Mouse (Mus musculus) kidney, postnatal 14 days (tissue): ENCODE data around the gene Pramef8.
"Not testable (repeated sequence)": the region's sequence is repeated elsewhere in the genome, so short reads cannot be mapped to it uniquely, and the experiment has no call there.

Experiments used
- DNase-seq: peaks from one replicate; pipeline ENCODE4 v3.0.0; 2022; ENCODE audit warnings: mixed read lengths

Gene Pramef8

GRCm38 (mm10) chr4:143412219-143413092 is at the start of gene Pramef8:
TSS of gene Pramef8 (plus strand) at chr4:143412426.
- DNase-seq: peak; percentile 93

- no peak for DNase-seq
These were observed 45.7 kb upstream of the Pramef8 start for GRCm38 (mm10) chr4:143366415-143367041.

- DNase-seq: no peak
These were observed 32.7 kb upstream of the Pramef8 start for GRCm38 (mm10) chr4:143379480-143379879.

GRCm38 (mm10) chr4:143379931-143380715 is 32.1 kb upstream of the Pramef8 start:
- no peak for DNase-seq

GRCm38 (mm10) chr4:143380716-143381004 is 31.6 kb upstream of the Pramef8 start:
- peak; percentile 28 for DNase-seq

- no peak for DNase-seq
These were observed 30.1 kb upstream of the Pramef8 start for GRCm38 (mm10) chr4:143382163-143382562.

DNA sequence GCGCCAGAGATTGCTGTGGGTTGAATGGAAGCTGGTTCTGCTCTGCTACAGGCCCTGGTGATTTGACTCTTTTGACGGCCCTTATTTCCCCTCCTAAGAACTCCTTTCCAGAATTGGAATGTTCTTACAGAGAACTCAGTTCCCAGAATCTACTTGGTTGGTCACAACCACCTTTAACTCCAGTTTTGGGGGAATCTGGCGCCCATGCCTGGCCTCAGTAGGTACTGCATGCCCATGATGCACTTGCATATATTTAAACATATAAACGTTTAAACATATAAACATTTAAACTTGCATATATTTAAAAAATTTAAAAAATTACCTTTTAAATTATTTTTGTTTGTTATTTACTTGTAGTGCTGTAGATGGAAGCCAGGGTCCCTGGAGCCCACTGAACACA is 28.6 kb upstream of the Pramef8 start:
- no peak for DNase-seq

DNA sequence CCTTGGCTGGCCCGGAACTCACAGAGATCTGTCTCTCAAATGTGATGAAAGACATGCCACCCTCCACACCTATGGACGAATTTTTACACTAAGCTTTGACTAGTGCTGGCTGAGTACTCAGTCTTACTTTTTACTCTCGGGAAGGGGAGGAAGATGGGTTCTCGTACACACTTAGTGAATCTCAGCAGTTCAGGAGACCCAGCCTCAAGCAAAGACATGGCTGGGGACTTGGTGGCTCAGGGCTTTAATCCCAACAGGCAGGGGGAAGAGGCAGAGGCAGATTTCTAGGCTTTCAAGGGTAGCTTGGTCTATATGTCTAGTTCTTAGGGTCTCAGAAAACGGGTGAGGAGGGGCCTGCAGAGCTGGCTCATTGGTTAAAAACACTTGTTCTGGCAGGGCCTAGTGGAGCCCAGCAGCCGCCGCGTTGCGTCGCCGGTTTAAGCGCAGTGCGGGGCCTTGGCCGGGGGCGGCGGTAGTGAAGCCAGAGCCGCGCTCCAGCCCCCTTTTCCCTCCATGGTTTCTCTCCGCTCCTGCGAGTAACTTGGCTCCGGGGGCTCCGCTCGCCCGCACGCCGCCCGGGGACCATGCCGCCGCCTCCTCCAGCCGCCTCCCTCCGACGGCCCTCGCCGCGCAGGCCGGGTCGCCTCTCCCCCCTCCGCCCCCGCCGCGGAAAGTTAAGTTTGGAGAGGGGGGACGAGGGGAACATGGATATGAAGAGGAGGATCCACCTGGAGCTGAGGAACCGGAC is 23.1 kb upstream of the Pramef8 start:
- DNase-seq: peak; percentile 50

DNA sequence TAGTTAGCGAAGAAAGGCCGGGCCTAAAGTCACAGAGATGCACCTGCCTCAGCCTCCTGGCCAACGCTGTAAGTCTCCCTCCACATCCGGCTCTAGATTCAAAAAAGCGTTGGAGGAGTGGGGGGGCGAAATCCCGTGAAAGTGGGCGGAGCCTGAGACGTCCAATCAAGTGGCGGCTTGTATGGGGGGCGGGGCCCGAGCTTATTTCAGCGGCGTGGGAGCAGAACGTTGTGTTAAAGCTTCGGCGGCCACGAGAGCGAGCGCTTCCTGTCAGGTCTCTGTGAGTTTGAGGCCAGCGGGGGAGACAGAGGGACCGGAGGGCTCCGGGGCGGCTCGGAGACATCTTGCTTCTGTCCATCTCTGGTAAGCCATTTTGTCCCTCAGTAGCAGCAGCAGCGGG is 18.0 kb upstream of the Pramef8 start, which contains the start of gene Pramel1:
Pramel1 (plus strand) TSS at position 248 of the 400 bp plus-strand sequence.
- no peak for DNase-seq

DNA sequence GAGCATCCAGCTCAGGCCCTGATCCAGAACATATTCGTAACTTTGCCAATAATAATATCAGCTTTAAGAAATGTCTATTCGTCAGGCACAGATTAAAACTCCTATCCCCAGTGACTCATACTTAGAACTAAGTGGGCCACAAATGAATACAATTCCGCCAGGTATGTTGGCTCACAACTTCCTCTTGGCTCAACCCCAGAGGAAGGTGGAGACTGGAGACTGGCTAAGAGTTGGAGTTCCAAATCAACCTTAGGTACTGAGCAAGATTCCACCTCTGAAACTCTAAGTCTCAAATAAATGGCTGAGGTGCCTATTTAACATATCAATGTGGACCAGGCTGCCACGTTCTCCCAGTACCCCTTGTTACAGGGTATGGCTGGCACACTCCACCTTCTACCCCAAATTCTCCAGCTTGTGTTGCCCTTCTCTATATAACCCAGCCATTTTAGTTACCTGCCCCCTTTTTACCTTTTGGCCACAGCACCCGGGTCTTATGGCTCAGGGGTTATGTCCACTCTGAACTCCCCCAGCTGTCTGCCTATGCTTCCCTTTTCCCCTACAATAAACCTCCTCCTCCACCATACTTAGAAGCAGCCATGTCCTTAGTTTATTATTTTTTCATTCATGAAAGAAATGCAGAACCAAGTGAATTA is 534 bp upstream of the Pramef8 start:
- DNase-seq: peak; percentile 6

DNA sequence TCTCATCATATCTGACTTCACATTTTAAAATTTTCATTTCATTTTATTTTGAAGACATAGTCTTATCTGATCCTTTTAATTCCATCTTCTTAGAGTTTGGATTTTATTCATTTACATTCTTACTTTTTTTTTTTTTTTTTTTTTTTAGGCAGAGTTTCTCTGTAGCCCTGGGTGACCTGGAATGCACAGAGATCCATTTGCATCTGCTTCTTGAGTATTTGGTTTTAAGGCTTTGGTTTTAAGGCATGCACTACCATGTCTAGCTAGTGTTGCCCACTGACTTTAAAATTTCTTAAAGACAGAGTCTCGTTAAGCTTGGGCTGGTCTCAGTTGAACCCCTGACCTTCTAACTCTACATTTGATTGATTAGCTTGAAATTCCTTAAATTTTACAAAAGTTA is 1.4 kb downstream of the Pramef8 start:
- no peak for DNase-seq

DNA sequence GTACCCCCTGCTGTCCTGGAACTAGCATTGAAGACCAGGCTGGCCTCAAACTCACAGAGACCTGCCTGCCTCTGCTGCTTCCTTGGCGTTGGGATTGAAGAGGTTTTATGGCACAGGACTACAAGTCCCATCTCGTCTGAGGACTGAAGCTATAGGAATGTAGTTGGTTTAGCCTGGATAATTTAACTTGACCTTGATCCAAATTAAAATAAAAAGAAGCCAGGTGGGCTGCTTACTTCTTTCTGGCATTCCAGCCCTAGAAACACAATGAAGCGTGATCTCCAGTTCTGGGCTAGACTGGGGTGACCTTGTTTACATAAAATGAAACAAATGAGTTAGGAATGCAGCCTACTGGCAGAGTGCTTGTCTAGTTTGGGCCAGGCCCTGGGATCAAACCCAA is 1.9 kb downstream of the Pramef8 start:
- no peak for DNase-seq

GRCm38 (mm10) chr4:143426770-143427169 is 14.5 kb downstream of the Pramef8 start:
- not testable (repeated sequence) for DNase-seq

- no peak for DNase-seq
These were observed 38.0 kb downstream of the Pramef8 start, which contains the start of gene Oog4 for GRCm38 (mm10) chr4:143450224-143450623. TSS of gene Oog4 (minus strand) at chr4:143450324.
